In genomic region chr2:44569140-44569952, GRCm38 (mm10) we compare ENCODE assay signal across 23 mouse cellular contexts.
A peak's percentile ranks its signal among the peaks of the same experiment; 100 is the strongest.
DNase-seq lines count a peak whose midpoint lies in the region; ATAC-seq and TF ChIP-seq lines count a peak whose summit lies in the region.
"Had no signal": no experiment of that assay in that cellular context is flagged by ENCODE, and none has a peak within 500 bp of the region (broad histone marks: within the 10 kb centered on the region; RNA-seq: fewer than 3 reads in every experiment).

No protein-coding gene starts in this region.

- H3K4me3 ChIP-seq in intestine, embryonic 14.5 days (ENCODE audit: low read depth, low read length), result no peak overlapping the region
- no peak overlapping the region for H3K4me3 ChIP-seq in intestine, embryonic 15.5 days (replicated peaks)
- no peak overlapping the region for H3K4me3 ChIP-seq in left cerebral cortex, adult 2 months
- no peak overlapping the region for H3K4me3 ChIP-seq in MEL (ENCODE audit: control insufficient read depth in 1 of 2, insufficient read depth in 1 of 2, low read depth in 2 of 2, low read length in 2 of 2)
- no peak overlapping the region for H3K4me3 ChIP-seq in kidney, postnatal 0 days (replicated peaks; ENCODE audit: low read depth, low read length)
- H3K4me3 ChIP-seq: embryonic facial prominence, embryonic 12.5 days; forebrain, embryonic 12.5 days; gastrocnemius, adult 2 months; heart, embryonic 15.5 days; hindbrain, embryonic 13.5 days; liver, embryonic 13.5 days; megakaryocyte, embryonic 14.5 days; midbrain, embryonic 13.5 days had no signal

- no peak for ATAC-seq in intestine, embryonic 14.5 days (replicated peaks; ENCODE audit: low FRiP score, low TSS enrichment, low read depth)
- ATAC-seq in intestine, embryonic 15.5 days, result no peak
- ATAC-seq in kidney, postnatal 0 days (replicated peaks; ENCODE audit: low FRiP score, low read depth), result peak; percentile 63
- ATAC-seq: midbrain, embryonic 13.5 days had no signal

- TF ChIP-seq RAD21 in MEL (IDR thresholded peaks at IDR 0.05; ENCODE audit: low read depth, low read length), result no peak

- 70% methylated on average over 7 of the region's 7 CpGs for WGBS in intestine, embryonic 14.5 days
- WGBS in intestine, embryonic 15.5 days, result 73% methylated on average over 7 of the region's 7 CpGs
- WGBS in kidney, postnatal 0 days, result 57% methylated on average over 7 of the region's 7 CpGs

- peaks cover 5% of the 10 kb centered on the region; the same call in 1 of the 2 replicates for H3K4me1 ChIP-seq in intestine, embryonic 14.5 days (replicated peaks; ENCODE audit: control insufficient read depth, insufficient read depth, low read length)
- 0 out of 2 replicates have a peak, but pooled peaks cover 2% of the 10 kb centered on the region for H3K4me1 ChIP-seq in intestine, embryonic 15.5 days (replicated peaks)
- no peaks in the 10 kb centered on the region for H3K4me1 ChIP-seq in MEL (ENCODE audit: control insufficient read depth in 1 of 2, insufficient read depth in 2 of 2, low read length in 2 of 2)
- 0 out of 2 replicates have a peak, but pooled peaks cover 2% of the 10 kb centered on the region for H3K4me1 ChIP-seq in kidney, postnatal 0 days (replicated peaks; ENCODE audit: insufficient read depth, low read length)
- H3K4me1 ChIP-seq: embryonic facial prominence, embryonic 12.5 days; heart, embryonic 15.5 days; liver, embryonic 13.5 days; megakaryocyte, embryonic 14.5 days had no signal

- no peak for TF ChIP-seq CTCF in left cerebral cortex, adult 2 months (IDR thresholded peaks at IDR 0.05)
- TF ChIP-seq CTCF in MEL (IDR thresholded peaks at IDR 0.05 in 2 of 3, conservative IDR thresholded peaks at IDR 0.05 in 1 of 3; ENCODE audit: control insufficient read depth in 1 of 3, insufficient read depth in 1 of 3, low read depth in 2 of 3, low read length in 3 of 3, poor library complexity in 1 of 3, severe bottlenecking in 1 of 3), result no peak
- TF ChIP-seq CTCF in kidney, postnatal 0 days (IDR thresholded peaks at IDR 0.05; ENCODE audit: low read depth), result no peak

- intact Hi-C loops in left cerebral cortex, adult 2 months (cut with DNase I), result loop anchor here (10.0 kb wide), 1 partner anchor 785 kb away; no protein-coding TSS in a partner anchor

- H3K27me3 ChIP-seq in intestine, embryonic 14.5 days (replicated peaks; ENCODE audit: control insufficient read depth, insufficient read depth, low read length), result no peaks in the 10 kb centered on the region
- no peaks in the 10 kb centered on the region for H3K27me3 ChIP-seq in intestine, embryonic 15.5 days (replicated peaks)
- H3K27me3 ChIP-seq in MEL (ENCODE audit: control insufficient read depth in 1 of 2, insufficient read depth in 2 of 2, low read length in 2 of 2), result no peaks in the 10 kb centered on the region
- no peaks in the 10 kb centered on the region for H3K27me3 ChIP-seq in kidney, postnatal 0 days (ENCODE audit: insufficient read depth, low read length)
- H3K27me3 ChIP-seq: embryonic facial prominence, embryonic 12.5 days; forebrain, embryonic 12.5 days; heart, embryonic 15.5 days; hindbrain, embryonic 13.5 days; liver, embryonic 13.5 days; megakaryocyte, embryonic 14.5 days; midbrain, embryonic 13.5 days had no signal

- no peak for TF ChIP-seq EP300 in MEL (IDR thresholded peaks at IDR 0.05; ENCODE audit: low read depth in 1 of 2, low read length in 2 of 2)

- no peaks in the 10 kb centered on the region for H3K79me2 ChIP-seq in MEL (ENCODE audit: control insufficient read depth, insufficient read depth, low read length, poor library complexity)

- no peak for TF ChIP-seq POLR2A in MEL (IDR thresholded peaks at IDR 0.05; ENCODE audit: control insufficient read depth in 1 of 2, insufficient read depth in 1 of 2, low read depth in 1 of 2, low read length in 2 of 2, poor library complexity in 1 of 2)

- peak overlapping the region; percentile 12; the same call in 1 of the 2 replicates for H3K27ac ChIP-seq in intestine, embryonic 14.5 days (ENCODE audit: low read depth)
- H3K27ac ChIP-seq in intestine, embryonic 15.5 days, result no peak overlapping the region; the same call in 1 of the 2 replicates
- peak overlapping the region; percentile 69; the same call in 1 of the 2 replicates for H3K27ac ChIP-seq in left cerebral cortex, adult 2 months
- no peak overlapping the region for H3K27ac ChIP-seq in MEL (ENCODE audit: control insufficient read depth, low read depth, low read length)
- H3K27ac ChIP-seq in kidney, postnatal 0 days, result peak overlapping the region; percentile 25; the same call in 1 of the 2 replicates
- H3K27ac ChIP-seq: embryonic facial prominence, embryonic 12.5 days; forebrain, embryonic 12.5 days; gastrocnemius, adult 2 months; heart, embryonic 15.5 days; hindbrain, embryonic 13.5 days; liver, embryonic 13.5 days; midbrain, embryonic 13.5 days had no signal

- H3K36me3 ChIP-seq in intestine, embryonic 14.5 days (ENCODE audit: control insufficient read depth, insufficient read depth, low read length), result no peaks in the 10 kb centered on the region
- H3K36me3 ChIP-seq in intestine, embryonic 15.5 days, result no peaks in the 10 kb centered on the region
- H3K36me3 ChIP-seq in MEL (ENCODE audit: control insufficient read depth in 1 of 2, insufficient read depth in 2 of 2, low read length in 2 of 2), result no peaks in the 10 kb centered on the region; a peak in 1 of 4 replicates
- no peaks in the 10 kb centered on the region for H3K36me3 ChIP-seq in kidney, postnatal 0 days (ENCODE audit: insufficient read depth, low read length)
- H3K36me3 ChIP-seq: embryonic facial prominence, embryonic 12.5 days; forebrain, embryonic 12.5 days; heart, embryonic 15.5 days; hindbrain, embryonic 13.5 days; liver, embryonic 13.5 days had no signal

- H3K9me3 ChIP-seq in intestine, embryonic 14.5 days (ENCODE audit: control insufficient read depth, low read length), result no peaks in the 10 kb centered on the region
- H3K9me3 ChIP-seq in intestine, embryonic 15.5 days, result no peaks in the 10 kb centered on the region
- H3K9me3 ChIP-seq in MEL (replicated peaks; ENCODE audit: insufficient read depth, low read length), result no peaks in the 10 kb centered on the region
- no peaks in the 10 kb centered on the region for H3K9me3 ChIP-seq in kidney, postnatal 0 days (replicated peaks; ENCODE audit: low read length)
- H3K9me3 ChIP-seq: embryonic facial prominence, embryonic 12.5 days; forebrain, embryonic 12.5 days; heart, embryonic 15.5 days; hindbrain, embryonic 13.5 days; liver, embryonic 13.5 days; megakaryocyte, embryonic 14.5 days; midbrain, embryonic 13.5 days had no signal

- no peak for DNase-seq in intestine, embryonic 14.5 days (ENCODE audit: low spot score)
- DNase-seq in left cerebral cortex, adult 2 months (ENCODE audit: extremely low spot score in 1 of 2, low spot score in 2 of 2), result no peak
- DNase-seq in left cerebral cortex, adult 11 months (ENCODE audit: low spot score), result no peak
- DNase-seq in MEL (ENCODE audit: low read depth, low spot score), result peak; percentile 21
- DNase-seq in kidney, postnatal 0 days (ENCODE audit: low spot score), result no peak
- DNase-seq in right cerebral cortex, postnatal 10 days (ENCODE audit: low spot score in 2 of 2), result no peak
- DNase-seq: adrenal gland, postnatal 10 days; cerebellum, adult 2 months; cerebellum, postnatal 25 days; gastrocnemius, adult 2 months; heart, postnatal 36 days; liver, embryonic 13.5 days; lung, postnatal 10 days; retina, postnatal 1 day; thymus, adult 18-20 months; thymus, postnatal 36 days had no signal

- H3K4me2 ChIP-seq in intestine, embryonic 14.5 days (ENCODE audit: low read length), result no peak overlapping the region
- no peak overlapping the region for H3K4me2 ChIP-seq in intestine, embryonic 15.5 days (replicated peaks)
- H3K4me2 ChIP-seq in kidney, postnatal 0 days (ENCODE audit: low read length), result no peak overlapping the region
- H3K4me2 ChIP-seq: embryonic facial prominence, embryonic 12.5 days; forebrain, embryonic 12.5 days; heart, embryonic 15.5 days; hindbrain, embryonic 13.5 days; liver, embryonic 13.5 days; midbrain, embryonic 13.5 days had no signal

- no peak overlapping the region for H3K9ac ChIP-seq in intestine, embryonic 14.5 days (ENCODE audit: low read length)
- no peak overlapping the region for H3K9ac ChIP-seq in intestine, embryonic 15.5 days
- H3K9ac ChIP-seq in MEL (ENCODE audit: control insufficient read depth, low read depth, low read length, poor library complexity, severe bottlenecking), result no peak overlapping the region
- no peak overlapping the region for H3K9ac ChIP-seq in kidney, postnatal 0 days (ENCODE audit: low read depth, low read length)
- H3K9ac ChIP-seq: embryonic facial prominence, embryonic 12.5 days; forebrain, embryonic 12.5 days; heart, embryonic 15.5 days; hindbrain, embryonic 13.5 days; liver, embryonic 13.5 days; midbrain, embryonic 13.5 days had no signal

TF ChIP-seq in MEL, 35 proteins besides CTCF, POLR2A, EP300 and RAD21:
- TF ChIP-seq GATA1 (IDR thresholded peaks at IDR 0.05; ENCODE audit: low read depth, low read length) (no peak), MAFK (IDR thresholded peaks at IDR 0.05; ENCODE audit: borderline replicate concordance, low read depth, low read length) (peak; percentile 56; the same call in 1 of the 2 replicates), MEF2A (IDR thresholded peaks at IDR 0.05; ENCODE audit: extremely low read depth, insufficient replicate concordance, low read depth, low read length, poor library complexity, severe bottlenecking) (no peak)

Comparison
In these comparisons a context has a peak if more than half of its experiments do, and no peak if none do; other contexts are left out.
1. H3K27ac ChIP-seq: peak in intestine, embryonic 14.5 days (single experiment), left cerebral cortex, adult 2 months (single experiment) and kidney, postnatal 0 days (single experiment); none in intestine, embryonic 15.5 days (single experiment) and MEL (single experiment).